Mouse (Mus musculus): ENCODE results near the gene Nucb1. TPM values are rescaled to one million over a fixed set of nuclear protein-coding genes. Genes with fewer than 3 reads are reported as not detected.
"Not testable (repeated sequence)": the region's sequence is repeated elsewhere in the genome, so short reads cannot be mapped to it uniquely, and the experiment has no call there.

Nucb1 gene
- polyA plus RNA-seq, 1 experiment from 2014 or later, result 106 TPM

GRCm38 (mm10) chr7:45466283-45467089, 43.7 kb downstream of the Nucb1 start, which contains the start of gene Bax:
Gene Bax (minus strand): TSS chr7:45466898.
- peak; percentile 77 for ATAC-seq (ENCODE audit: low FRiP score, low read depth)
- Histone ChIP-seq H3K4me1 (peaks cover 23% of the 10 kb centered on the region), H3K9ac (replicated peaks) (peak within 1 kb of the TSS; percentile 87), H3K27me3 (no peaks in the 10 kb centered on the region), H3K4me3 (peak within 1 kb of the TSS; percentile 77), H3K9me3 (no peaks in the 10 kb centered on the region), H3K4me2 (replicated peaks) (peak within 1 kb of the TSS; percentile 89), H3K27ac (replicated peaks) (peak within 1 kb of the TSS; percentile 67), H3K36me3 (peaks cover 40% of the 10 kb centered on the region)
- WGBS, result under 1% methylated on average over 46 of the region's 58 CpGs

GRCm38 (mm10) chr7:45465549-45465948, 44.7 kb downstream of the Nucb1 start:
- peaks cover 32% of the 10 kb centered on the region for H3K4me1 ChIP-seq
- 83% methylated on average over 9 of the region's 9 CpGs for WGBS
- peak overlapping the region; percentile 77 for H3K4me3 ChIP-seq
- H3K4me2 ChIP-seq (replicated peaks), result peak overlapping the region; percentile 89
- H3K27me3 ChIP-seq, result no peaks in the 10 kb centered on the region
- peaks cover 43% of the 10 kb centered on the region for H3K36me3 ChIP-seq
- peak overlapping the region; percentile 87 for H3K9ac ChIP-seq (replicated peaks)
- ATAC-seq (ENCODE audit: low FRiP score, low read depth), result no peak
- no peak overlapping the region for H3K27ac ChIP-seq (replicated peaks)
- H3K9me3 ChIP-seq, result no peaks in the 10 kb centered on the region

- H3K36me3 ChIP-seq, result peaks cover 43% of the 10 kb centered on the region
- H3K27me3 ChIP-seq, result no peaks in the 10 kb centered on the region
- WGBS, result 96% methylated on average over 12 of the region's 12 CpGs
- H3K4me3 ChIP-seq, result no peak overlapping the region
- H3K9me3 ChIP-seq, result no peaks in the 10 kb centered on the region
- ATAC-seq (ENCODE audit: low FRiP score, low read depth), result no peak
- H3K4me1 ChIP-seq, result peaks cover 36% of the 10 kb centered on the region
- H3K27ac ChIP-seq (replicated peaks), result no peak overlapping the region
- peak overlapping the region; percentile 89; the same call in 1 of the 2 replicates for H3K4me2 ChIP-seq (replicated peaks)
- H3K9ac ChIP-seq (replicated peaks), result no peak overlapping the region
Measured at GRCm38 (mm10) chr7:45465112-45465511, 45.1 kb downstream of the Nucb1 start.

GRCm38 (mm10) chr7:45463987-45464778, 46.0 kb downstream of the Nucb1 start:
- Histone ChIP-seq H3K4me3 (no peak overlapping the region), H3K36me3 (peaks cover 43% of the 10 kb centered on the region), H3K27me3 (no peaks in the 10 kb centered on the region), H3K27ac (replicated peaks) (no peak overlapping the region), H3K4me1 (peaks cover 38% of the 10 kb centered on the region), H3K4me2 (replicated peaks) (no peak overlapping the region), H3K9me3 (no peaks in the 10 kb centered on the region), H3K9ac (replicated peaks) (no peak overlapping the region)
- ATAC-seq (ENCODE audit: low FRiP score, low read depth), result no peak
- WGBS, result 97% methylated on average over 7 of the region's 7 CpGs

GRCm38 (mm10) chr7:45462868-45463267, 47.3 kb downstream of the Nucb1 start:
- peaks cover 44% of the 10 kb centered on the region for H3K4me1 ChIP-seq
- not testable (repeated sequence) for H3K9me3 ChIP-seq; H3K4me2 ChIP-seq (replicated peaks); ATAC-seq (ENCODE audit: low FRiP score, low read depth); H3K27ac ChIP-seq (replicated peaks); H3K4me3 ChIP-seq; H3K9ac ChIP-seq (replicated peaks); H3K27me3 ChIP-seq
- H3K36me3 ChIP-seq, result peaks cover 49% of the 10 kb centered on the region
- 81% methylated on average over 4 of the region's 4 CpGs for WGBS

GRCm38 (mm10) chr7:45462325-45462724, 47.9 kb downstream of the Nucb1 start:
- peaks cover 49% of the 10 kb centered on the region for H3K4me1 ChIP-seq
- no peak overlapping the region for H3K9ac ChIP-seq (replicated peaks)
- no peaks in the 10 kb centered on the region for H3K27me3 ChIP-seq
- H3K27ac ChIP-seq (replicated peaks), result no peak overlapping the region
- no peak for ATAC-seq (ENCODE audit: low FRiP score, low read depth)
- H3K9me3 ChIP-seq, result no peaks in the 10 kb centered on the region
- H3K36me3 ChIP-seq, result peaks cover 55% of the 10 kb centered on the region
- 94% methylated on average over 4 of the region's 4 CpGs for WGBS
- no peak overlapping the region for H3K4me3 ChIP-seq
- no peak overlapping the region for H3K4me2 ChIP-seq (replicated peaks)

GRCm38 (mm10) chr7:45461781-45462180, 48.4 kb downstream of the Nucb1 start:
- Histone ChIP-seq H3K9me3 (no peaks in the 10 kb centered on the region), H3K27me3 (no peaks in the 10 kb centered on the region), H3K4me3 (no peak overlapping the region), H3K9ac (replicated peaks) (no peak overlapping the region), H3K27ac (replicated peaks) (peak overlapping the region; percentile 93), H3K4me1 (peaks cover 50% of the 10 kb centered on the region), H3K4me2 (replicated peaks) (no peak overlapping the region), H3K36me3 (peaks cover 60% of the 10 kb centered on the region)
- 95% methylated on average over 4 of the region's 4 CpGs for WGBS
- ATAC-seq (ENCODE audit: low FRiP score, low read depth), result no peak

GRCm38 (mm10) chr7:45461326-45461725, 48.9 kb downstream of the Nucb1 start:
- no peak for ATAC-seq (ENCODE audit: low FRiP score, low read depth)
- Histone ChIP-seq H3K27ac (replicated peaks) (peak overlapping the region; percentile 93), H3K36me3 (peaks cover 63% of the 10 kb centered on the region), H3K9me3 (no peaks in the 10 kb centered on the region), H3K4me2 (replicated peaks) (0 out of 2 replicates have a peak overlapping the region, but pooled peaks have one; percentile 52), H3K4me3 (no peak overlapping the region), H3K27me3 (no peaks in the 10 kb centered on the region), H3K4me1 (peaks cover 54% of the 10 kb centered on the region), H3K9ac (replicated peaks) (no peak overlapping the region)
- WGBS, result 73% methylated on average over 5 of the region's 5 CpGs

GRCm38 (mm10) chr7:45460860-45461314, 49.3 kb downstream of the Nucb1 start:
- Histone ChIP-seq H3K9ac (replicated peaks) (no peak overlapping the region), H3K27me3 (no peaks in the 10 kb centered on the region), H3K4me3 (no peak overlapping the region), H3K36me3 (peaks cover 63% of the 10 kb centered on the region), H3K9me3 (no peaks in the 10 kb centered on the region), H3K27ac (replicated peaks) (peak overlapping the region; percentile 93), H3K4me1 (peaks cover 50% of the 10 kb centered on the region), H3K4me2 (replicated peaks) (peak overlapping the region; percentile 52; the same call in 1 of the 2 replicates)
- no peak for ATAC-seq (ENCODE audit: low FRiP score, low read depth)
- 53% methylated on average over 13 of the region's 13 CpGs for WGBS

GRCm38 (mm10) chr7:45460377-45460776, 49.8 kb downstream of the Nucb1 start:
- Histone ChIP-seq H3K4me3 (peak overlapping the region; percentile 87; the same call in 1 of the 2 replicates), H3K36me3 (peaks cover 62% of the 10 kb centered on the region), H3K4me2 (replicated peaks) (peak overlapping the region; percentile 52), H3K27ac (replicated peaks) (peak overlapping the region; percentile 93), H3K9me3 (no peaks in the 10 kb centered on the region), H3K9ac (replicated peaks) (0 out of 2 replicates have a peak overlapping the region, but pooled peaks have one; percentile 53), H3K27me3 (no peaks in the 10 kb centered on the region), H3K4me1 (peaks cover 45% of the 10 kb centered on the region)
- peak; percentile 1; the same call in 1 of the 2 replicates for ATAC-seq (ENCODE audit: low FRiP score, low read depth)
- WGBS, result 78% methylated on average over 7 of the region's 7 CpGs

GRCm38 (mm10) chr7:45459564-45460140, 50.6 kb downstream of the Nucb1 start, which contains the start of gene Ftl1:
Gene Ftl1 (minus strand): TSS chr7:45459884.
- H3K27me3 ChIP-seq, H3K9me3 ChIP-seq: not testable (repeated sequence)
- ATAC-seq (ENCODE audit: low FRiP score, low read depth), result peak; percentile 97
- Histone ChIP-seq H3K27ac (replicated peaks) (peak within 1 kb of the TSS; percentile 93), H3K9ac (replicated peaks) (peak within 1 kb of the TSS; percentile 91), H3K4me1 (peaks cover 40% of the 10 kb centered on the region), H3K4me2 (replicated peaks) (peak within 1 kb of the TSS; percentile 82), H3K4me3 (peak within 1 kb of the TSS; percentile 87), H3K36me3 (peaks cover 62% of the 10 kb centered on the region)
- WGBS, result under 1% methylated on average over 37 of the region's 37 CpGs

Measured in midbrain, embryonic 12.5 days (tissue).